Mouse (Mus musculus) stomach, postnatal 0 days (tissue): ENCODE measurements around the gene Fam227b. TPM values are rescaled to one million over a fixed set of nuclear protein-coding genes. Genes with fewer than 3 reads are reported as not detected.

Experiments used
- ATAC-seq: fragments of 200-750 bp; cut with Nextera tagmentation; 2 replicates; pipeline ENCODE4 v1.8.0; 2017; ENCODE audit not compliant: low FRiP score, low TSS enrichment
- DNase-seq: peaks from one replicate; pipeline ENCODE4 v3.0.0-alpha.2; 2016; ENCODE audit warnings: low spot score
- H3K27ac ChIP-seq: fragments of 300-500 bp; sonication (generic); replicated peaks from 2 replicates; pipeline ENCODE4 v1.5.1; 2014; ENCODE audit warnings: mild to moderate bottlenecking, control low read depth
- H3K27me3 ChIP-seq: fragments of 300-500 bp; sonication (generic); 2 replicates; pipeline ENCODE4 v1.6.1; 2014; ENCODE audit warnings: low read length; ENCODE audit not compliant: control insufficient read depth, insufficient read depth
- H3K36me3 ChIP-seq: fragments of 300-500 bp; sonication (generic); 2 replicates; pipeline ENCODE4 v1.6.1; 2014; ENCODE audit warnings: low read length, mixed read lengths; ENCODE audit not compliant: control insufficient read depth, insufficient read depth
- H3K4me1 ChIP-seq: fragments of 300-500 bp; sonication (generic); replicated peaks from 2 replicates; pipeline ENCODE4 v1.6.1; 2014; ENCODE audit warnings: antibody characterized with exemption; ENCODE audit not compliant: control insufficient read depth, insufficient read depth
- H3K4me2 ChIP-seq: fragments of 300-500 bp; sonication (generic); replicated peaks from 2 replicates; pipeline ENCODE4 v1.6.1; 2014; ENCODE audit warnings: low read depth, mild to moderate bottlenecking, control low read depth, moderate library complexity
- H3K4me3 ChIP-seq: fragments of 300-500 bp; sonication (generic); 2 replicates; pipeline ENCODE4 v1.5.1; 2014; ENCODE audit warnings: low read depth, low read length, control low read depth
- H3K9ac ChIP-seq: fragments of 300-500 bp; sonication (generic); 2 replicates; pipeline ENCODE4 v1.6.1; 2014; ENCODE audit warnings: mild to moderate bottlenecking, low read length, control low read depth, mixed read lengths
- H3K9me3 ChIP-seq: fragments of 300-500 bp; sonication (generic); 2 replicates; pipeline ENCODE4 v1.6.1; 2016; ENCODE audit warnings: low read length; ENCODE audit not compliant: control insufficient read depth
- CTCF ChIP-seq: IDR thresholded peaks from 2 replicates; pipeline ENCODE4 v1.5.1; 2016; ENCODE audit warnings: antibody characterized with exemption, low read depth, mild to moderate bottlenecking, moderate library complexity
- EP300 ChIP-seq: optimal IDR thresholded peaks from 2 replicates; pipeline ENCODE3; 2016; ENCODE audit warnings: antibody characterized with exemption
- WGBS: fragments of 180-500 bp; shearing (Covaris S2); extraction: QIAGEN DNeasy Blood & Tissue Kit; methylation state at CpG from one replicate; pipeline ENCODE4 v1.1.7; 2014; 5-methylcytosine and 5-hydroxymethylcytosine counted together
- polyA plus RNA-seq: library from polyadenylated mRNA; unstranded; fragments of >200 nt; fragmentation: Nextera tagmentation; extraction: Ambion mirVana; gene quantifications from 2 replicates; pipeline ENCODE4 v1.2.1, GENCODE M21; 2015

Fam227b gene
- polyA plus RNA-seq, 1 experiment from 2014 or later, result not detected

DNA sequence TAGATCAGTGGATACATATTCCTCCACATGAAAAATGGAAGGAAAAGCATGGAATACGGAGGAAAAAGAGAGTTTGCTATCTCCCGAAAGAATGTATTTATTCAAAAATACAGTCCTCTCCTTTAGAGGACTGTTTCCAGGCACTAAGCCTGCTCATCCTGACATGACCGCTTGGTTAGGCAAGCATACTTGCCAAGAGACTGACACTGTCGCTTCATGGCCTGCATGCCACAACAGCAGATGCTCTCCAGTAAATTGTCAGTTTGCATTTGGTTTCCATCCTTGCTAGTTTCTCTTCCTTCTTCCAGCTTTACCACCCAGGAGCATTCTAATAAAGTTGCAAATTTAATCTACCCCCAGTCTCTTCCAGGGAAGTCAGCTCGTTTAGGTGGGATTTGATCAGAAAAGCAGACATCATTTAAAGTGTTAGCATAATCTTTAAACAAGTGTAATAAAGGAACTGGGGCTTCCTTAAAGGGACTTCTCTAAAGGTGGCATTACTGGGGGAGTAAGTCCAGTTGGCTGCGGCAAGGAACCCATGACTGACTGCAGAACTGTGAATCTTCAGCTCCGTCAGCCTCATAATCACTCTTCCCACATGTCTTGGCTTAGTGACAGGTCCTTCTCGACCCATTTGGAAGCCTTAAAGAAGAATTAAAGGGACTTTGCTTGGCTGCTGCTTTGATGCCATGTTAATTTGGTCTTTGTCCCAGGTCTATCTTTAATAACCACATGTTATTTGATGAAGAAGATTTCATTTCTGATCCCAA lies 15.2 kb upstream of the Fam227b start:
- H3K27me3 ChIP-seq, result no peaks in the 10 kb centered on the region
- ATAC-seq (no peak), DNase-seq (no peak)
- no peak overlapping the region for H3K27ac ChIP-seq
- H3K9ac ChIP-seq, result no peak overlapping the region
- H3K4me1 ChIP-seq, result no peaks in the 10 kb centered on the region
- TF ChIP-seq CTCF, result no peak
- no peak for TF ChIP-seq EP300
- H3K36me3 ChIP-seq, result no peaks in the 10 kb centered on the region
- 73% methylated on average over 8 of the region's 8 CpGs for WGBS
- H3K4me2 ChIP-seq, result no peak overlapping the region
- no peak overlapping the region for H3K4me3 ChIP-seq
- H3K9me3 ChIP-seq, result no peaks in the 10 kb centered on the region

DNA sequence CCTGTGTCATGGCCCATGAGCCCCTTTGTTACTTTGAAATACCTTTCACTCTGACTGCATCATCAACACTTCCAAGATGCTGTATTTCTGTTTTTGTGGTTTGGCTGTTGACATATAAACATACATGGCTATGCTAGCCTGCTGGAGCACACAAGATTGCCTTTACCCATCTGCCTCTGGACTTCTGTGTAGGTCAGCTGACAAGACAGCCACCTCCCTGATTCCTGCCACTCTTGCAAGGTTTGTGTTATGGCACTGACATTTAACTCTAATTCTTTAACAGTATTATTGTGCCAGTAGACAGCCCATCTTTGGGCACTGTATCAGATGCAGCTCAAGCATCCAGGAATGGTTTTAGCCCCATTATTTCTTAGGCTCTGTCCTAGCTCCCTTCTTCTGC lies 14.5 kb upstream of the Fam227b start:
- H3K27me3 ChIP-seq, result no peaks in the 10 kb centered on the region
- no peak overlapping the region for H3K27ac ChIP-seq
- no peaks in the 10 kb centered on the region for H3K4me1 ChIP-seq
- no peak overlapping the region for H3K4me2 ChIP-seq
- H3K36me3 ChIP-seq, result no peaks in the 10 kb centered on the region
- ATAC-seq (no peak), DNase-seq (no peak)
- no peak overlapping the region for H3K4me3 ChIP-seq
- H3K9me3 ChIP-seq, result no peaks in the 10 kb centered on the region
- TF ChIP-seq CTCF, result no peak
- no peak for TF ChIP-seq EP300
- no peak overlapping the region for H3K9ac ChIP-seq

DNA sequence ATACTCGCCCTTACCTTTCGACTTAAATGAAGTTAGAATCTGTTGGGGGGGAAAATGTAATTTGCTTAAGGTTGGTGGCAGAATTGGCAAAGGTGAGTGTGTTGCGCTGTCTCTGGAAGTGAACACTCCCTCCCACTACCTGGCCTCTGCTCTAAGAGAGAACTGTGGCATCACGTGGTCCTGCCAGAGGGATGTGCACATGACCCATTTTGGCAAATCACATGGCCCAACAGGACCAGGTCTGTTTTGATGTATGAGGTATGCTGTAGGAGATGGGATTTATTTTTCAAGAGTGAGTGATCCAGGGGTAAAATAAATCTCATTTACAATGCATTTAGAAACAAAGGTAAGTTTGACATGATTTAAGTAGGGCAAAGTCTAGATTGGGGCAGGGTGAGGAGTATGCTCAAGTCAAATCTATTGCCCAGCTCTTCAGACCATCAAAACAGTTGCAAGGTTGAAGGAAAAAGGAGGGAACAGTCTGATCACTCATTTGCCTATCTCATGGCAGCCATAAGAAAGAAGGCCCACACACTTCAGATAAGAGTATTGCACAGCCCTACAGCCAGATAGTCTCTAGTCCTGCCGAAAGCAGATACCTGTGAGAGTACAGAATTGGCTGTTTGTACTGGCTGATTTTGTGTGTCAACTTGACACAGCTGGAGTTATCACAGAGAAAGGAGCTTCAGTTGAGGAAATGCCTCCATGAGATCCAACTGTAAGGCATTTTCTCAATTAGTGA lies 13.6 kb upstream of the Fam227b start:
- H3K9me3 ChIP-seq, result no peaks in the 10 kb centered on the region
- H3K4me3 ChIP-seq, result no peak overlapping the region
- no peak overlapping the region for H3K9ac ChIP-seq
- DNase-seq (no peak), ATAC-seq (no peak)
- no peak overlapping the region for H3K4me2 ChIP-seq
- H3K27me3 ChIP-seq, result no peaks in the 10 kb centered on the region
- WGBS, result 92% methylated on average over 5 of the region's 5 CpGs
- H3K36me3 ChIP-seq, result no peaks in the 10 kb centered on the region
- H3K4me1 ChIP-seq, result no peaks in the 10 kb centered on the region
- TF ChIP-seq EP300 (no peak), CTCF (no peak)
- H3K27ac ChIP-seq, result no peak overlapping the region

DNA sequence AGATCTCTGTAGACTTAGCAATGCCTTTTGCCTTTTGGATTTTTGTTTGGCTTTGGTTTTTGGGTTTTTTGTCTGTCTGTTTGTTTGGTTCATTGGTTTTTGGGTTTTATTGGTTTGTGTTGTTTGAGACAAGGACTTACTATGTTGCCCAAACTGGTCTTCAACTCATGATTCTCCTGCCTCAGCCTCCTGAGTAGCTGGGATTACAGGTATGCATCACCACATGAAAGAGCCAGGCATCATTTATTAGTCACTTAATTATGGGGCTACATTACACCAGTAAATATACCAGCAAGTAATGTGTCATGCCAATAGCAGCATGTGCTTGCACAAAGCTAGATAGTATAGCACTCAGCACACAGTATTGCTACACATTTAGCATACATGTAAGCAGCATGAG lies 4.1 kb downstream of the Fam227b start:
- H3K4me2 ChIP-seq, result no peak overlapping the region
- DNase-seq, result no peak
- H3K27me3 ChIP-seq, result no peaks in the 10 kb centered on the region
- no peaks in the 10 kb centered on the region for H3K9me3 ChIP-seq
- H3K4me3 ChIP-seq, result no peak overlapping the region
- H3K27ac ChIP-seq, result no peak overlapping the region
- H3K9ac ChIP-seq, result no peak overlapping the region
- TF ChIP-seq CTCF, result no peak
- TF ChIP-seq EP300, result no peak
- H3K4me1 ChIP-seq, result no peaks in the 10 kb centered on the region
- ATAC-seq, result no peak
- no peaks in the 10 kb centered on the region for H3K36me3 ChIP-seq

DNA sequence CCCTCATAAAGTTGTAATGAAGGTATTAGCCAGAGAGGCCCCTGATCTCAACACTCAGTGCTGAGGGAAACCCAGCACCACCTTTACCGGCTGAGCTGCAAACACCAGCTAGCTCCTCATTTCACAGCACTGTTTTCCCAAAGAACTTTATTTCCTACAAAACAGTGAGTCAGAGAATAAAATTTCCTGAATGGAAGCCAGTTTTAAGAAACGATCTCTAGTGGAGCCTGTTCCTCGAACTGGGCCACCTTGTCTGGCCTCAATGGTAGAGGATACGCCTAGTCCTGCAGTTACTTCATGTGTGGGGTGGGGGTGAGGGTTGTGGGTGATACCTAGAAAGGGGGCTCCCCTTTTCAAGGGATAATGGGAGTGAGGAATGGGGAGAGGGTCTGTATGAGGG lies 57.2 kb downstream of the Fam227b start:
- Histone ChIP-seq H3K27ac (no peak overlapping the region), H3K4me3 (no peak overlapping the region), H3K4me1 (no peaks in the 10 kb centered on the region), H3K36me3 (no peaks in the 10 kb centered on the region), H3K4me2 (no peak overlapping the region), H3K9ac (no peak overlapping the region), H3K27me3 (no peaks in the 10 kb centered on the region), H3K9me3 (no peaks in the 10 kb centered on the region)
- no peak for TF ChIP-seq EP300
- no peak for TF ChIP-seq CTCF
- ATAC-seq, result no peak
- DNase-seq, result no peak
- 69% methylated on average over 4 of the region's 4 CpGs for WGBS

DNA sequence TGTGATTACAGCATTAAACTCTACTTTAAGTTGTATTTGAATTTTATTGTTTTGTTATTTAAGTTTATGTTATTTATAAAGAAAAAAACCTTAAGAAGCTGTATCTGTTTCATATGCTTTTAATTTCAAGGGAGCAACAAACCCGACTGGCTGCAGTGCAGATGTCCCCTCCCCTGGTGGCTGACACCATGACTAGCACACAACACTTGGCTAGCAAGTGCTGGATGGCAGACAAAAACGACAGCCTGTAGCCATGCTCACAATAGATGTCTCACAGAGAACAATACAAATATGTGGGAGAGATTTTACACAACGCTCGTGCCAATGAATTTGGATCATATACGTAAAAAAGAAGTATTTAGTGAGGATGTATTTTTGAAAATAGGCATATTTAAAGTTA lies 61.4 kb downstream of the Fam227b start:
- no peak overlapping the region for H3K9ac ChIP-seq
- H3K4me2 ChIP-seq, result no peak overlapping the region
- no peaks in the 10 kb centered on the region for H3K36me3 ChIP-seq
- no peaks in the 10 kb centered on the region for H3K27me3 ChIP-seq
- ATAC-seq (no peak), DNase-seq (no peak)
- 70% methylated on average over 5 of the region's 5 CpGs for WGBS
- no peaks in the 10 kb centered on the region for H3K9me3 ChIP-seq
- no peak overlapping the region for H3K4me3 ChIP-seq
- no peaks in the 10 kb centered on the region for H3K4me1 ChIP-seq
- no peak overlapping the region for H3K27ac ChIP-seq
- TF ChIP-seq EP300 (no peak), CTCF (no peak)
